Comparison of ENCODE assay signal across 10 mouse cellular contexts in the genomic region with DNA sequence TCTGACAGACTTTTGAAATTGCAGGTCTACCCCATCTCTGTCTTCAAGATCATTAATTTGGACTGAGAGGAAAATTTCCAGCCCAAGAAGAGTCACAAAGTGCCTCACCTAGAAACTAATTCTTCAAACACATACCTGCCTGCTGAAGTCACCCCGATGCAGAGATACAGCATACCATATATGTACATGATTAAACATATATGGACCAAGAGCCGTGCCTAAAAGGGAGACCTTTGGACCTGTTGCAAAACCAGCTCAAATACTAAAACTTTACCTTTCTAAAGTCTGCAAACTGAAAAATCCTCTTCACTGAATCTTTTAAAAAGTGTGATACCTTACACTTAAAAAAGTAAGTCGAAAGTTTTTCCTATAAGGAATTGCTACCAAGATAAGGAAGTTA. TPM values are rescaled to one million over a fixed set of nuclear protein-coding genes. Genes with fewer than 3 reads are reported as not detected.
DNase-seq lines count a peak whose midpoint lies in the region; ATAC-seq and TF ChIP-seq lines count a peak whose summit lies in the region.
"Had no signal": no experiment of that assay in that cellular context is flagged by ENCODE, and none has a peak within 500 bp of the region (broad histone marks: within the 10 kb centered on the region; RNA-seq: fewer than 3 reads in every experiment).

No protein-coding gene starts in this region.

- H3K4me1 ChIP-seq in heart, embryonic 15.5 days (replicated peaks): peaks cover 70% of the 10 kb centered on the region
- peaks cover 91% of the 10 kb centered on the region for H3K4me1 ChIP-seq in forebrain, embryonic 10.5 days
- peaks cover 90% of the 10 kb centered on the region for H3K4me1 ChIP-seq in limb, embryonic 10.5 days
- H3K4me1 ChIP-seq in midbrain, postnatal 0 days (ENCODE audit: insufficient read depth, low read length): peaks cover 14% of the 10 kb centered on the region

- intact Hi-C loops in heart, postnatal 10 days (cut with DNase I): loop anchor here (10.0 kb wide), 2 partner anchors 293 to 437 kb away; no protein-coding TSS in a partner anchor

- peak overlapping the region; percentile 44 for H3K27ac ChIP-seq in heart, embryonic 15.5 days
- H3K27ac ChIP-seq in forebrain, embryonic 10.5 days: peak overlapping the region; percentile 86
- H3K27ac ChIP-seq in limb, embryonic 10.5 days: peak overlapping the region; percentile 86
- no peak overlapping the region for H3K27ac ChIP-seq in midbrain, postnatal 0 days (ENCODE audit: low read depth, low read length)

- WGBS in heart, embryonic 15.5 days: 37% methylated on average over 3 of the region's 3 CpGs
- 51% methylated on average over 3 of the region's 3 CpGs for WGBS in forebrain, embryonic 10.5 days
- WGBS in limb, embryonic 10.5 days: 62% methylated on average over 3 of the region's 3 CpGs
- WGBS in midbrain, postnatal 0 days: 42% methylated on average over 3 of the region's 3 CpGs

- H3K9me3 ChIP-seq in heart, embryonic 15.5 days (replicated peaks): no peaks in the 10 kb centered on the region
- no peaks in the 10 kb centered on the region for H3K9me3 ChIP-seq in forebrain, embryonic 10.5 days
- no peaks in the 10 kb centered on the region for H3K9me3 ChIP-seq in limb, embryonic 10.5 days (replicated peaks)
- no peaks in the 10 kb centered on the region for H3K9me3 ChIP-seq in midbrain, postnatal 0 days (ENCODE audit: low read length)

- H3K4me2 ChIP-seq in heart, embryonic 15.5 days: peak overlapping the region; percentile 49
- peak overlapping the region; percentile 47 for H3K4me2 ChIP-seq in midbrain, postnatal 0 days (ENCODE audit: low read depth, low read length, poor library complexity, severe bottlenecking)

- 0 out of 2 replicates have a peak overlapping the region, but pooled peaks have one; percentile 1 for H3K9ac ChIP-seq in heart, embryonic 15.5 days
- no peak overlapping the region for H3K9ac ChIP-seq in midbrain, postnatal 0 days (replicated peaks; ENCODE audit: low read length, poor library complexity, severe bottlenecking)

- no peaks in the 10 kb centered on the region for H3K27me3 ChIP-seq in heart, embryonic 15.5 days
- no peaks in the 10 kb centered on the region for H3K27me3 ChIP-seq in forebrain, embryonic 10.5 days (ENCODE audit: poor library complexity, severe bottlenecking)
- H3K27me3 ChIP-seq in limb, embryonic 10.5 days (ENCODE audit: low read depth, poor library complexity, severe bottlenecking): no peaks in the 10 kb centered on the region
- H3K27me3 ChIP-seq in midbrain, postnatal 0 days (ENCODE audit: insufficient read depth, low read length): no peaks in the 10 kb centered on the region

- H3K36me3 ChIP-seq in heart, embryonic 15.5 days: peaks cover 6% of the 10 kb centered on the region; the same call in 1 of the 2 replicates
- peaks cover 50% of the 10 kb centered on the region for H3K36me3 ChIP-seq in forebrain, embryonic 10.5 days (replicated peaks)
- H3K36me3 ChIP-seq in limb, embryonic 10.5 days: peaks cover 57% of the 10 kb centered on the region
- peaks cover 4% of the 10 kb centered on the region; the same call in 1 of the 2 replicates for H3K36me3 ChIP-seq in midbrain, postnatal 0 days (ENCODE audit: insufficient read depth, low read length)

- 0 out of 2 replicates have a peak overlapping the region, but pooled peaks have one; percentile 12 for H3K4me3 ChIP-seq in heart, embryonic 15.5 days
- H3K4me3 ChIP-seq in forebrain, embryonic 10.5 days: peak overlapping the region; percentile 45
- H3K4me3 ChIP-seq in limb, embryonic 10.5 days: peak overlapping the region; percentile 40
- no peak overlapping the region for H3K4me3 ChIP-seq in midbrain, postnatal 0 days (ENCODE audit: low read depth, low read length)

- TF ChIP-seq CTCF in midbrain, postnatal 0 days (IDR thresholded peaks at IDR 0.05): no peak

- no peak for DNase-seq in heart, postnatal 10 days
- DNase-seq in forebrain, embryonic 10.5 days (ENCODE audit: extremely low spot score, low spot score): no peak
- no peak for DNase-seq in limb, embryonic 10.5 days (ENCODE audit: low spot score)
- DNase-seq in midbrain, postnatal 0 days (ENCODE audit: low spot score): no peak
- no peak for DNase-seq in thymus, postnatal 4 days
- DNase-seq in right cerebral cortex, postnatal 10 days (ENCODE audit: low spot score in 2 of 2): no peak
- DNase-seq in ovary, postnatal 10 days (ENCODE audit: low spot score): no peak
- DNase-seq: heart, postnatal 36 days; lung, postnatal 10 days had no signal

- ATAC-seq in heart, embryonic 15.5 days (replicated peaks; ENCODE audit: insufficient number of reproducible peaks, insufficient read depth, low FRiP score, low read depth): no peak
- no peak for ATAC-seq in midbrain, postnatal 0 days (ENCODE audit: low FRiP score)

RNA-seq across cellular contexts. Expression of gene Rnd3, which starts 7.6 kb away (rescaled TPM):
- polyA plus RNA-seq in heart, embryonic 15.5 days (2015; fragmentation: Nextera tagmentation; extraction: Ambion mirVana): 27.2 and 31.2 TPM in 2 replicates
- 10 to 100 TPM; 24.6 to 28.1 TPM for total RNA-seq in heart, postnatal 10 days (2021)
- 92.6 and 97.4 TPM in 2 replicates for polyA plus RNA-seq in forebrain, embryonic 10.5 days (2016; fragmentation: Nextera tagmentation; extraction: Ambion mirVana)
- 88.6 and 111 TPM in 2 replicates for polyA plus RNA-seq in limb, embryonic 10.5 days (2016; fragmentation: Nextera tagmentation; extraction: Ambion mirVana)
- total RNA-seq in midbrain, postnatal 0 days (2014; rRNA removed): 70.4 and 73.9 TPM in 2 replicates
- polyA plus RNA-seq in midbrain, postnatal 0 days (2015; fragmentation: Nextera tagmentation; extraction: Ambion mirVana): 81.1 and 88.9 TPM in 2 replicates
